Mouse (Mus musculus): ENCODE data around the gene Smarcc2.
"Not testable (repeated sequence)": the region's sequence is repeated elsewhere in the genome, so short reads cannot be mapped to it uniquely, and the experiment has no call there.

Smarcc2 gene

DNA sequence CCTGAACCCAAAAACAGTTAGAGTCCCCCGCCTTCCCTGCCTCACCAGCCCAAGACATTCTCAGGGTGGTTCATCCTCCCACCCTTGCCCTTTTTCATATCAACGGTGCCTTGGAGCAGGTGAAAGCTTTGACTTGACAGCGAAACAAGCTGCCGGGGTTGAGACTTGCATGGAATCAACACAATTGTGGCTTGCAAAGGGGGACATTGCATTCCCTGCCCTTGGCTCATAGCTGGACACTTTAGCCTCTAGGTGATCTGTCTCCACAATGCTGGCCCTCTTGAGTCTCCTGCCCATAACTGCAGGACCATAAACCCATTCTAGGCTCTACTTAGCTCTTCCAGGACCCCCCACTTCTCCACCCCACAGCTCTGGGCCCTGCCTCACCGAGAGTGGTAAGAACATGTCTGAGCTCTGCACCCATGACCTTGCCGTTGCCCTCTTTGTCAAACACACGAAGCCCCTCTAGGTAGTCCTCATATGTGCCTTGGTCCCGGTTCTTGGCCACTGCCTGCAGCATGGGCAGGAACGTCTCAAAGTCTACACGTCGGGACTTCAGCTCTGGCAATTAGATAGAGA is 35.7 kb downstream of the Smarcc2 start:
- DNase-seq, result no peak

DNA sequence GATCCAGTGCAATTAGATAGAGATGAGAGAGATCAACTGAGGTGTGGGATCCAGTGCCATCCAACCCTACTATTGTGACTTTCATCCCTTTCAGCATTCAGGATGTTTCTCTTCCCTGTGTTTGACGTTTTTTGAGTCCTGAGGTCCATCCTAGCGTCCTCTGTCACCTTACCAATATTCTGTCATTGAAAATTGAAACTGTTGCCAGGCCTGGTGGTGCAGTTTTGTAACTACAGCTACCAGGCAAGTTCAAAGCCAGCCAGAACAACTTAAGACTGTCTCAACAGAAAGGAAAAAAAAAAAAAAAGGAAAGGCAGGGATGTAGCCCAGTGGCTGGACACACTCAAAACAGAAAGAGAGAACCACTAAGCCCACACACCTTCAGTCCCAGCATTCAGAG is 36.2 kb downstream of the Smarcc2 start:
- DNase-seq, result no peak

DNA sequence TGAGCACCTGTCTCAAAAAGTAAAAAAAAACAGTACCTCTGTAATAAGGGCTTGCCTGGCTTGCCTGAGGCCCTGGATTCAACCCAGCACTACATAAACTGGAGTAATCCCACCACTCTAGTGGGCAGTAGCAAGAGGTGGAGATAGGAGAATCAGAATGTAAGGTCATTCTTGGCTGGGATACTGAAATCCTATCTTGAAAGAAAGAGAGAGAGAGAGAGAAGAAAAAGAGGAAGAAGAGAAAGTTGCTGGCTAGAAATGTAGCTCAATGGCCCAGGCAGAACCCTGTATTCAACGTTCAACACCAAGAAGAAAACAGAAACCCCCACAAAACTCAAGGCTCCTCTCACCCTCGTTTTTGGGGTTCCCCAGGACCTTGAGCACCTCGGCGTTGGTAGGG is 36.9 kb downstream of the Smarcc2 start:
- no peak for DNase-seq

DNA sequence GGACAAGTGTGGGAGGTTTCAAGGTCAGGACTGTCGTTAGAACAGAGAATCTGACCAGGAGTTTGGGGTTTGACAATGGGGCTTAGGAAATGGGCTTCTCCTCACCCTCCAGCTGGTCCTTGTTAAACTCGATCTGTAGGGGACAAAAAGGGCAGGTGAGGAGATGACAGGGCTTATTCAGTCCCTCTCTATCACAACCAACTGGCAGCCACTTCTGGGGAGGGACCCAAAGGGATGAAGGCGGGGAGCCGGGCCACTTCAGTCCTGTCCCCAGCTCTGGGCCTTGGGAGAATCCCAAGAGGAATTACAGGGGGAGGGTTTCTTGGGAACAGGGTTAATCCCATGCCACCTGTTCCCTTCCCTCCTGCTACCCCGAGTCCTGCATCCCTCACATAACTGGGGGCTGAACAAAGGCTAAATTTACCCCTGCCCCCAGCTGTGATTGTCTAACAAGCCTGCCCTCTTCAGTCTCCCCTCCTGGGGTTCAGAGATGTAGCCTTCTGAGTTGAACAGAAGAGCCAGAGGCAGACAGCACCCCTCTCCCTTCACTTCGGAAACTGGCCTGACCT is 37.5 kb downstream of the Smarcc2 start:
- no peak for DNase-seq

DNA sequence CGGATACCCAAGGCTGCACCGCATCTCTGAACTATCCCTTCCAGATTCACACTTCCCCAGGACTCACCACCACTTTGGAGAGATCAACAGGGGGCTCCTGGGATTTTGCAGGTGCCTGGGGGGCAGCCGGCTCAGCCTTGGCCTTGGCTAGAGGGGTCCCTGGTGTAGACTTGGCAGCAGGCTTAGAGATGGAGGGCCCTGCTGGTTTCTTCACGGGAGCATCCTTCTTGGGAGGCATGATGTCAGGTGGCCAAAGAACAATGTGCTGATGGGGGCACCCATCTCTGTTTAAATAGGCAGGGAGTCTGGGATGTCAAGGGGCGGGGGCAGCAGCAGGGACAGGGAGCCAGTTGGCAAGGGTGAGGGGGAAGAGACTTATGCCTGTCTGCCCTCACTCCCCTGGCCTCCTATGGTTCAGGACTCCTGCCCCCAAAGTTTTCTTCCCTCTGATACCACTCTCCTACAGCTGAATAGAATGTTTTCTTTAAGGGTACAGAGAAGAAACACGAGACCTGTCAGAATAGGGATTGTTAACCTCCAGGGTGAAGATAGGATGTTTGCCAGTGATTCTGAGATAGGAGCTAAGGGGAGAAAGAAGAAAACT is 38.2 kb downstream of the Smarcc2 start:
- DNase-seq, result no peak

DNA sequence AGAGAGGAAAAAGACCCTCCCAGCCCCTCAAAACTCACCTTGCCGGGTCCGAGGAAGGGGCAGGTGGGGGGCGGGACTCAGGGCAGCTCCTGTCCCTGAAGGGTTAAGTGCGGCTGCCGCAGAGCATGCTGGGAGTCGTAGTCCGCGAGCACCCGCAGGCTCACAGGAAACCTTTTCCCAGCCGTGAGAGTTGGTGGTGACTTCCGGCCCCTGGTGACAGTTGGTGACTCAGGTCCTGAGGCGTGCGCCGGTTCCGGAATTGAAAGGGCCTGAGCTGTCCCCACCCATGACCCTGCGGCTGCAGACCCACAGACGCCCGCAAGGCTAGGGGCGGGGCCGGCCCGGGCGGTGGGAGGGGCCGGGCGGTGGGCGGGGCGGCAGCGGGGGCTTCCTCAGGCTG is 39.5 kb downstream of the Smarcc2 start, which contains the start of gene Myl6b:
Gene Myl6b (minus strand): TSS at position 96 of the 400 bp plus-strand sequence.
- DNase-seq, result peak; percentile 95

DNA sequence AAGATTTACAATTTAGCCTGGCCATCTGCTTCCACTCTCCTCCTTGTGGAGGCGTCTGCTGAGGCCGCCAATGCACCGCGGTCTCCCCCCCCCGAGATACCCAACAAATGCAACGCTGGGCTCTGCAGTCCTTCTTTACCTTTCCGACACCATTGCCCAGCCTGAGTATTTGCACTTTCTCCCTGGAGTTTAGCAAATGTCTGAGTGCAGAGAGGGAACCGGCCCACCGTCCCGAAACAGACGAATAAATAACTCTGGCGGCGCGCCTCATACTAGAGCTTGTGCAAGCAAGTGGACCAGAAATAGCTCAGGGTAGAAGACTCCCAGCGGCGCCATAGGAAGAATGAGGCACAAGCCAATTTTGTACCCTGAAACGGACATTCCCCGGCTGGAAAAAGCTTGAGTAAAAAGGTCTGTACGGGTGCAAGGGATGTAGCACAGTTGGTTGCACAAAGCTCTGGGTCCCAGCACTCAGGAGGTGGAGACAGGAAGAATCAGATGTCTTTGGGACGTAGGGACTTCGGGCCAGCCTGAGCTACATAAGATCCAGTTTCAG is 40.1 kb downstream of the Smarcc2 start:
- peak; percentile 58 for DNase-seq

DNA sequence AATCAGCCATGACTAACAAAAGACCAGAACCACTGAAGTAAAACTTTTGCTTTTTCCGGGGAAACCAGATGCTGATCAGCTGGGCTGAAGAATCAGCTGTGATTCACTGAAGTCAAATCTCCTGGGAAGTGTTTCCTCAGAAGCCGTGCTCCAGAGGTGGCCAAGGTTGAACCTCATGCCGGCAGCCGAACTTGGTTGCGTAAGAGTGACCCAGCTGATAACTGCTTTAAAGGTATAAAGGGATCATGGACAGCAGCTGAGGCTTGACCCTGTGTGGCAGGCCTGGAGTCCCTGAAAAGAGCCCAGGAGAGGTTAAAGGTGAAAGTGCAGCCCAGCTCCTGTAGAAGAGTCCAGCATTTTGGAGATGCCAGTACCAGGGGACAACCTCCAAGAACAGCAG is 43.3 kb downstream of the Smarcc2 start:
- DNase-seq, result no peak

DNA sequence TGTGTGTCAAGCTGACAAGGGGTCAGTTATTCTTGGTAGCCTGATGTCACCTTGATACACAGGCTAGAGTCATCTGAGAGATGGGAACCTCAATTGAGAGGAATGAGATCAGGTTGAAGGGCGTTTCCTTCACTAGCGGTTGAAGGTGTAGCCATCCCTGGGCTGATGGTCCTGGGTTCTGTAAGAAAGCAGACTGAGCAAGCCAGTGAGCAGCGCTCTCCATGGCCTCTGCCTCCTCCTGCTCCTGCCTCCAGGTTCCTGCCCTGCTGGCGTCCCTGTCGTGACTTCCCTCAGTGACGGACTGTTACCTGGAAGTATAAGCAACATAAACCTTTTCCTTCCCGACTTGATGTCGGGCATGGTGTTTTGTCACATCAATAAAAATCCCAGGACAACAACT is 44.5 kb downstream of the Smarcc2 start:
- DNase-seq, result no peak

DNA sequence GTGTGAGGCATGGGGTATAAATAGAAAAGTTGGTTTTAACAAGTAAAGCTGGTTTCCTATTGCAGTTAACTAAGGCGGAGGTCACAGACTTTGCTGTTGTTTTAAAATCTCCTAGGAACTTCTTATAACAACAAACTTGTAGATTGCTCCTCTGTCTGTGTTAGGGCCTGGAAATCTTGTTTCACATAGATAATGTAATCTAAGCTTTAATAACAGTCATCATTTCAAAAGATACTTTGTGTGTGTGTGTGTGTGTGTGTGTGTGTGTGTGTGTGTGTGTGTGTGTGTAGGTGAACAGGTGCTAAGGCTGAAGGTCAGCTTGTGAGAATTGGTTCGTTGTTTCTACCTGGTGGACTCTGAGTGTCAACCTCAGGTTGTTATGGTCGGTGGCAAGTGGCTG is 45.0 kb downstream of the Smarcc2 start:
- no peak for DNase-seq

DNA sequence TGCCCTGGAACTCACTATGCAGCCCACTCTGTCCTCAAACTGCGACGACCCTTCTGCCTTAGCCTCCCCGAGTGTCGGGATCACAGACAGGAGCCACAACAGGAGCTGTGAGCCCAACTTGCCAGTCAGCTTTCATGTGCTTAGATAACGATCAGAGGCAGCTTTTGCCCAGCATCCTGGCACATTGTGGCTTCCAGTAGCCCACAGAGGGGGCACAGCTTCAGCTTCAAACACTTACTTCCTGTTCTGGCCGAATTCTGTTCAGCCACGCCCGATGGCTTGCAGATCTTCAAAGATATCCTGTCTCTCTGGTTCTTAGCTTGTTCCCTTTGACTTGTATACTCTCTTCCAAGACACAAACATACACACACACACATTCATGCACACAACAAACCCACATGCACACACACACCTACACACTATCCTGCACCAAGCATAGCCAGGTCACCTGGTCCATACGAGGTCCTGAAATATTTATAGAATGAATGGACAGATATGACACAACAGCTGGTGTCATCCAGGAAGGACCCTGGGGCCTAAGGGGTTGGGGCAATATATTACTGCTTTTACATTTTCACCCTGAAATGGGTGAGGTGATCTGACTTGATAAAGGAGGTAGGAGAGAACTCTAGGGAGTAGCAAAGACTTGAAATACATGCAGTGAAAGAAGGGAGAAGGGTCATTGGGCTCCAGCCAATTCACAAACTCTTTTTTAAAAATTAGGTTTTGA is 45.8 kb downstream of the Smarcc2 start:
- no peak for DNase-seq

DNA sequence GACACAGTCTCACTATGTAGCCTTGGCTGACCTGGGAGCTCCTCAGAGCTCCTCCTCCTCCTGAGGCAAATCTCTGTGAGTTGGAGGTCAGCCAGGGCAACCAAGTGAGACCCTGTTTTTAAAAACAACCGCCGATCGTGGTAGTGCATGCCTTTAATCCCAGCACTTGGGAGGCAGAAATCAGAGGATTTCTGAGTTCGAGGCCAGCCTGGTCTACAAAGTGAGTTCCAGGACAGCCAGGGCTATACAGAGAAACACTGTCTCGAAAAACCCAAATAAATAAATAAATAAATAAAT is 46.3 kb downstream of the Smarcc2 start:
- DNase-seq, result not testable (repeated sequence)

DNA sequence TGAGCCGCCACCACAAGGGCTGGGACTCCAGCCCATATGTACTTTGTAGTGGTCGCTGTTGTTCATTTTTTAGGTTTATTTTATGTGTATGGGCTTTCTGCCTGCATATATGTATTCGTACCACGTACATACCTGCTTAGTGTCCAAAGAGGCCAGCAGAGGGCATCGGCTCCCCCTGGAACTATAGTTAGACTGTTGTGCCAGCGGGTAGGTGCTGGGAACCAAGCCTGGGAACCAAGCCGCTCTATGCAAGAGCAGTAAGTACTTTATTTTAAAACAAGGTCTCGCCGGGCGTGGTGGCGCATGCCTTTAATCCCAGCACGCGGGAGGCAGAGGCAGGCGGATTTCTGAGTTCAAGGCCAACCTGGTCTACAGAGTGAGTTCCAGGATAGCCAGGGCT is 46.9 kb downstream of the Smarcc2 start:
- no peak for DNase-seq

DNA sequence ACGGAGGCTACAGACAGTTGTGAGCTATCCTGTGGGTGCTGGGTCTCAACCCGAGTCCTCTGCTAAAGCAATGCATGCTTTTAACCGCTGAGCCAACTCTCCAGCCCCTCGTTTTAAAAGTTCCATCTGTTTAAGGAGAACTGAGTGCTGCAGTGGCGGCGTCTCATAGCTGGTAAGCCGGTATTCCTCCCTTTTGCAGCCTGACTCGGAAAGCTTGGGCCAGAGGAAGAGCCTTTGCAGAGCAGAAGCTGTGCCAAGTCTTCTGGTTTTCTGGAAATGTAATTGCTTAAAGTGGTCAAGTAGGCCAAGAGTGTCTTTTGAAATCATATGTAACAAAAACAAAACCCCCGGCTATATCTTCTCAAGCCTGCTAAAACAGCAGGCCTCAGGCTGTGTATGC is 49.2 kb downstream of the Smarcc2 start:
- DNase-seq, result no peak

DNA sequence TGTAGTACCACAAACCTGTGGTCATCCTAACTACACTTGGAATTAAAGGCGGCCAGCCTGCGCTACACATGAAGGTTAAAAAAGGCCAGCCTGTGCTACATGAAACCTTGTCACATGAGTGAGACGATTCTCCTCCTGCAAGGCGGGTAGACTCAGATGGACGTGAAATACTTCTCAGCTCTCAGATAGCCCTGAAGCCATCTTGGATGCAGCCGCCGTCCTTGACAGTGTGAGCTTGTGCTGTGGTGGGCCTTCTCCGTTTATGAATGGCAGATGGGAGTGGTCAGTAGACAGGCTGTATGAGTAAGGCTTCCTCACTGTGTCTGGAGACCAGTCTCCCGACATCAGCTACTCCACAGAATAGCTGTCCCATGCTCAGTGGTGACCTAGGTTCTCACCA is 50.2 kb downstream of the Smarcc2 start:
- no peak for DNase-seq

DNA sequence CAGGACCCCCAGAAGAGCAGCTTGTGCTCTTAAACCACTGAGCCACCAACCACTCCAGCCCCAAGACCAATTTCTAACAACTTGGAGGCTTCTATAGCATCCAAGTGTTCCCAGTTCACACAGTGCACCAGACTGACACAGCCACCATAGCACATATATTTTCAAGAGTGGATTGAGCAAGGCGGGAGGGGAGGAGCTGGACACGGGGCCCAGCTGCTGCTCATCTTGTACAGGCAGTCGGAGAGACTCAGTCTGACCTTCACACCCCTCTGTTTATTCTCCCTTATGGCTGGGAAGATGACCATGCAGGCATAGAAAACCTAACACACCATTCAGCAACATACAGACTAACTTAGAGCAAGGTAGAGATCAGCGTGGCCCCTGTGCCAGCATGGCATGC is 50.8 kb downstream of the Smarcc2 start:
- DNase-seq, result no peak

DNA sequence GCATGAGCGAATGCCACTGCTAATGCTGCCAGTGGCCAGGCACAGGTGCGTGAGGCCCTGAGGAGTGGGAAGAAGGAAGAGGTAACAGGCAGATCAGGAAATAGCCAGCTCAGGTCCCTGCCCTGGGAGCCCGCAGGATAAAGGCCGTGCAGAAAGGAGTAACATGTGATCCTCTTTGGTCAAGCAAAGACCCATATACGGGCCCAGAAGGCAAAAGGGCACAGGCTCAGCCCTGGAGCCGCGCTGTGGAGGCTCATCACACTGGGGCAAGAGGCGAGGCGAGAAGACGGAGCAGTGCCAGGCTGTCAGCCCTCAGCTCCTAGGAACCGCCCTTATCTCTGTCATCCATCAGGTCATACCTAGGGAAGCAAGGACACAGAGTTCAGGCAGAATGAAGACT is 51.3 kb downstream of the Smarcc2 start:
- DNase-seq, result no peak

DNA sequence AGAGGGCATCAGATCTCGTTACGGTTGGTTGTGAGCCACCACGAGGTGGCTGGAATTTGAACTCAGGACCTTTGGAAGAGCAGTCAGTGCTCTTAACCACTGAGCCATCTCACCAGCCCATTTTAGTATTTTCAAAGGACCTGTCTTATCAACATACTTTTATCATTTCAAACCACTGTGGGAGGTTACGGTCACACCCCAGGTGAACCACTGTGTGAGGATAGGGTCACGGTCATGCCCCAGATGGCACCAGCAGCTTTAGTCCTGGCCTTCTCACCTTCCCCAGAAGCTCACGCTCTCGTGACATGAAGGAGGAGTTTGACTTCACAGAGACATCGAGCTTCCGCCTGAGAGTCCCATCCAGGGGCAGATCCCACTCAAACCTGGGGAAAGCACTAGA is 52.1 kb downstream of the Smarcc2 start:
- DNase-seq, result no peak

DNA sequence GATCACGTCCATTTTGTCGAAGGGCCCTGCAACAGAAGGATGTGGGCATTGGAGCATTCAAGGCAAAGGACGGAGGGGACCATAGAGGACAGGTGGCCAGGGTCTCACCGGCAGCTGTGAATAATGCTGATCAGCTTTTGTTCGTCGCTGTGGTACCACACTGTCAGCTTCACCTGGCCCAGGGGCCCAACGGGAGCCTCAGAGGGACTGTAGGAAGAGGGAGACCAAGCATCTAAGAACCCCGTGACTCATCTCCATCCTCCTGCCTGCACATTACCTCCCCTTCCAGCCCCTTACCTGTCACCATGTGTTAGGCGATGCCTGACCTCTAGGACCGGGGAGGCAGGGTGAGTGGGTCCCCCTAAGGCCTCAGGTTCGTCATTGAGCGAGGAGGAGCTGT is 52.7 kb downstream of the Smarcc2 start:
- DNase-seq, result no peak

DNA sequence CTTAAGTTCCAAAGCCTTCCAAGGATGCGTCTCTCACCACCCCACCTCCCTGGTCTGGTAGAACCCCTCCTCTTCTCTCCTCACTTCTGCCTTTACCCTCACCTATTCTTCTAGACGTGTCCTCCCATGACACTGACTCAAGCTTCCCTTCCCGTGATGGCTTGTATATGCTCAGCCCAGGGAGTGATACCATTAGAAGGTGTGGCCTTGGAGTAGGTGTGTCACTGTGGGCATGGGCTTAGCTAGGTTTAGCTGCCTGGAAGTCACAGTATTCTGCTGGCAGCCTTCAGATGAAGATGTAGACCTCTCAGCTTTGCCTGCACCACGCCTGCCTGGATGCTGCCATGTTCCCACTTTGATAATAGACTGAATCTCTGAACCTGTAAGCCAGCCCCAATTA is 56.0 kb downstream of the Smarcc2 start:
- no peak for DNase-seq

DNA sequence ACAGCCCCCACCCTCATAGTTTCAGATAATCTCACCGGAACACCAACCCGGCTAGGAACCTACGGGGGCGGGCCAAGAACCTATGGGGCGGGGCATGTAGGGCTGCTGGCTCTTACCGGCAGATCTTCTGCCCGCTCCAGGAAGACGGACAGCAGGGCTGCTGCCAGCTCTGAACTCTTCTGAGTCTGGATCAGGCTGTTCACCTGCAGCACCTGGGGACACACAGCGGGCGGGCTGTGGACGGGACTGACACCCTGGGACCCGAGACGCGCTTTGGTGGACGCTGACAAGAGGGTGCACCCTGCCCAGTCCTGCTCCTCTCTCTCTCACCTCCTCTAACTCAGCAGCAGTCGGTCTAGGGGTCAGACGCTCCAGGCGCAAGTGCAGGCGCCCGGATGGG is 57.0 kb downstream of the Smarcc2 start:
- DNase-seq, result no peak

DNA sequence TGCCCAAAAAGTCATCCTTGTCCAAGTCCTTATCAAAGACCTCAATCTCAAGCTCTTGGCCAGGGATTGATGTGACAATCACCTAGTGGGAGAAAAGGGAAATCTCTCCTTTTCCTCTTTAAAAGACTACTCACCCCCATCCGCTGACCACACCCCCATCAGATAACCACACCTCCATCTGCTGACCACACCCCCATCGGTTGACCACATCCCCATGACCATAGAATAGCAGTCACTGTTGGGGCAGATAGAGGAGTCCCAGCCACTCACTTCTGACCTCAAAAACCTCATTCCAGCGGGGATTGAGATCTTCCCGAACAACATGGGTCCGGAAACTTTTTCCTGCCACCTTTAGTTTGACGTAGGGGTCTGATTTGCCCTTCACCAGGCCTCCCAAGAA is 57.6 kb downstream of the Smarcc2 start:
- DNase-seq, result no peak

DNA sequence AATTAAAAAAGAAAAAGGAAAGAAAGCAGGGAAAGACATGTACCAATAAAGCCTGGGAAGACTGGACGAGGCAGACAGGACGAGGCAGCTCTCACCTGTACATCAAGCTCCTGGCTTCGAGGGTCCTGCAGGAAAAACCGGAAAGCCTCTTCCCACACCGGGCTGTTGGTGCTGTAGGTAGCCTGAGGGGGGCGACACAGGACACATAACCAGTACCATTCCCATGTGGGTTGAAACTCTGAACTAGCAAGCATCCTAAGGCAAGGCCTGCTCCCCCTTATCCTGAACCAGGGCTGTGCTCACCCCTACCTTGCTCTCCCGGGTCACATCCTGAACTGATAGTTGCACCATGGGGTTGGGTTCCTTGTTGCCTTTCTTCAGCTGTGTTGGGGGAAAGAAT is 59.8 kb downstream of the Smarcc2 start:
- no peak for DNase-seq

DNA sequence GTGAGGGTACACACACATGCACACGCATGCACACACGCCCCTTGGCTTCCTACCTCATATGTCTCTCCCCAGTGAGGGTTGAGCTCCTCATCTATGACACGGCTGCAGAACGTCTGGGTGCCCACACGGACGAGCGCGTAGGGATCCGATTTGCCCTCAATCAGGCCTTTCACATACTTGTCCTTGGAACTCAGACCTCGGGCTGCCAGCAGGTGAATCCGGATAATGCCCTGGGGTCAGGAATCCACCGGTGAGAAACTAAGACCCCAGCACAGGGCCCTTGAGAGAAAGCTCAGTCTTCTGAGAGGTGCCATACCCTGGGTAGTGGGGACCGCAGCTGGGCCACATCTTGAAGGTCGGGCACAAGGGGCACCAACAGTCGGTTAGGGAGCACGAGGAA is 61.5 kb downstream of the Smarcc2 start:
- DNase-seq, result no peak
